Mouse (Mus musculus) layer of hippocampus, adult 18-20 months (tissue): ENCODE measurements around the gene Zfp414. TPM values are rescaled to one million over a fixed set of nuclear protein-coding genes. Genes with fewer than 3 reads are reported as not detected.
"Not testable (repeated sequence)": the region's sequence is repeated elsewhere in the genome, so short reads cannot be mapped to it uniquely, and the experiment has no call there.

Experiments
- DNase-seq, 2 experiments: peaks; one replicate each; pipeline ENCODE4 v3.0.0; 2022; ENCODE audit warnings: low spot score in 2 of 2
- long read RNA-seq: library from polyadenylated mRNA; stranded (forward); transcript quantifications from one replicate; pipeline ENCODE4 v2.0.0, GENCODE M21; 2021
- total RNA-seq, 2 experiments: library from RNA; stranded (reverse); gene quantifications; 2 replicates each; pipeline ENCODE4 v1.2.3; 2021

Gene Zfp414
- total RNA-seq, result 10 to 100 TPM; 43.8 to 47.2 TPM
- long read RNA-seq, transcript Zfp414-201 (6 exons, 1,197 nt), result major isoform, 5 of 21 reads
- long read RNA-seq, partial matches to known transcripts, result 11 of 21 reads
- long read RNA-seq, other reads (novel, unspliced or antisense), result 0 of 21 reads

GRCm38 (mm10) chr17:33628621-33629486, at the start of gene Zfp414:
Gene Zfp414, plus strand, starts transcription at chr17:33629090.
- DNase-seq, result peak; percentile 86 to 94

- no peak for DNase-seq
These were observed 44.8 kb upstream of the Zfp414 start for GRCm38 (mm10) chr17:33584061-33584460.

- DNase-seq, result no peak
These were observed 42.9 kb upstream of the Zfp414 start for GRCm38 (mm10) chr17:33586011-33586410.

GRCm38 (mm10) chr17:33597271-33597670, 31.6 kb upstream of the Zfp414 start:
- DNase-seq, result no peak

- no peak for DNase-seq
These were observed 30.4 kb upstream of the Zfp414 start for GRCm38 (mm10) chr17:33598506-33598905.

- DNase-seq, result no peak
These were observed 28.9 kb upstream of the Zfp414 start for GRCm38 (mm10) chr17:33599836-33600475.

- DNase-seq, result no peak
These were observed 28.1 kb upstream of the Zfp414 start for GRCm38 (mm10) chr17:33600831-33601230.

- no peak for DNase-seq
These were observed 26.9 kb upstream of the Zfp414 start for GRCm38 (mm10) chr17:33601947-33602346.

- no peak for DNase-seq
These were observed 21.6 kb upstream of the Zfp414 start for GRCm38 (mm10) chr17:33607273-33607672.

- DNase-seq, result no peak
These were observed 18.3 kb upstream of the Zfp414 start for GRCm38 (mm10) chr17:33610548-33610947.

- not testable (repeated sequence) for DNase-seq
These were observed 15.2 kb upstream of the Zfp414 start for GRCm38 (mm10) chr17:33613726-33614125.

- no peak for DNase-seq
These were observed 1.6 kb upstream of the Zfp414 start for GRCm38 (mm10) chr17:33627281-33627680.

GRCm38 (mm10) chr17:33629487-33630125, 716 bp downstream of the Zfp414 start:
- no peak for DNase-seq

- no peak for DNase-seq
These were observed 1.4 kb downstream of the Zfp414 start for GRCm38 (mm10) chr17:33630171-33630895.

- DNase-seq, result no peak
These were observed 2.3 kb downstream of the Zfp414 start for GRCm38 (mm10) chr17:33631236-33631635.

GRCm38 (mm10) chr17:33631796-33632195, 2.9 kb downstream of the Zfp414 start:
- no peak for DNase-seq

GRCm38 (mm10) chr17:33637038-33637437, 8.1 kb downstream of the Zfp414 start:
- DNase-seq, result peak; percentile 42 to 56

- no peak for DNase-seq
These were observed 8.8 kb downstream of the Zfp414 start, which contains the start of gene Pram1 for GRCm38 (mm10) chr17:33637516-33638276. Gene Pram1, plus strand, starts transcription at chr17:33638056.

- DNase-seq, result no peak
These were observed 10.9 kb downstream of the Zfp414 start for GRCm38 (mm10) chr17:33639743-33640142.

GRCm38 (mm10) chr17:33644068-33644467, 15.2 kb downstream of the Zfp414 start:
- no peak for DNase-seq
